Mouse (Mus musculus) liver, embryonic 14.5 days (tissue): ENCODE results near the gene Mast3.

Experiments used
- CTCF ChIP-seq: IDR thresholded peaks from 2 replicates; pipeline ENCODE4 v1.5.1; 2016; ENCODE audit warnings: antibody characterized with exemption, low read depth, control low read depth
- EP300 ChIP-seq: IDR thresholded peaks from 2 replicates; pipeline ENCODE4 v1.6.1; 2016; ENCODE audit warnings: antibody characterized with exemption, low read depth

DNA sequence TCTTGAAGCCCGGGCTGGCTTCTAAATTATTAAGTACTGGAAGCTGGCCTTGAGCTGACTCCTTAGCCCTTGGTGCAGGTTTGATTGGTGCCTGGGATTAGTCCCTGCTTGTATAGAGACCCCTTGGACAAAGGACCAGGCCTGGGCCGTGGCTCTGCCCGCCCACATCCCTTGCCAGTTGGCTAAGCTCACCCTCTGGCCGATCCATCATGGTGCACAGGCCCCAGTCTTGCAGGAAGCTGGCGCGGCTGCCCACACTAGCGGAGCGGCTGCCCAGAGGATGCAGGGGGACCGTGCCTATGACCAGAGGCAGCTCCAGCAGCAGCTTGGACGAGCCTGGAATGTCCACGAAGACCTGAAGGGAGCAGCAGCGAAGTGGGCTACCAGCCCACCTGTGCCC lies 31.8 kb upstream of the Mast3 start:
- TF ChIP-seq EP300 = no peak
- no peak for TF ChIP-seq CTCF
